Mouse (Mus musculus) lung, adult 2 months (tissue): ENCODE data around the gene Pdk2.

Experiments used
- CTCF ChIP-seq: fragments of 200-500 bp; IDR thresholded peaks from 2 replicates; pipeline ENCODE4 v1.5.1; 2011; ENCODE audit warnings: mild to moderate bottlenecking, low read length, control low read depth; ENCODE audit not compliant: insufficient read depth
- POLR2A ChIP-seq: fragments of 200-500 bp; IDR thresholded peaks from 2 replicates; pipeline ENCODE4 v1.6.1; 2011; ENCODE audit warnings: low read depth, mild to moderate bottlenecking, control low read depth, low read length, borderline replicate concordance; ENCODE audit errors: extremely low read depth

DNA sequence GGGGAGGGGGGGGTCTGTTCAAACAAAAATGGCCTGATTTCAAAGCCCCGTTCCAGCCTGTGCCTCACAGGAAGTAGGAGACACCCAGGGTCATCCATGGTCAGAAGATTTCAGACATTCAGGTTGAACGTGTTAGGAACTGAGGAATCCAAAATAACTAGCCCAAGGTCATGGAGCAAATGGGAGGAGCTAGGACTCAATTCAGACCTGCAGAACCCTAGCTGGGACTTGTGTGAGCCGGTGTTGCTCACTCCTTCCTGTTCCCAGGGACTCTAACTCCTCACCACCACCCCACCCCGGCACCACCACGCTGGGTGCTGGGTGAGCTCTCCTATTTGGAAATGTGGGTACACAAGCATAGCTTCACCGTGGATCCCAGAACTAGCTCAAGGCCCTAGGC lies 53.8 kb downstream of the Pdk2 start:
- no peak for TF ChIP-seq CTCF
- no peak for TF ChIP-seq POLR2A
